Mouse (Mus musculus) lung, postnatal 25 days (tissue): ENCODE results near the gene Lhb.

Experiments
- DNase-seq: peaks from one replicate; pipeline ENCODE4 v3.0.0; 2022; ENCODE audit warnings: low spot score

Lhb gene

DNA sequence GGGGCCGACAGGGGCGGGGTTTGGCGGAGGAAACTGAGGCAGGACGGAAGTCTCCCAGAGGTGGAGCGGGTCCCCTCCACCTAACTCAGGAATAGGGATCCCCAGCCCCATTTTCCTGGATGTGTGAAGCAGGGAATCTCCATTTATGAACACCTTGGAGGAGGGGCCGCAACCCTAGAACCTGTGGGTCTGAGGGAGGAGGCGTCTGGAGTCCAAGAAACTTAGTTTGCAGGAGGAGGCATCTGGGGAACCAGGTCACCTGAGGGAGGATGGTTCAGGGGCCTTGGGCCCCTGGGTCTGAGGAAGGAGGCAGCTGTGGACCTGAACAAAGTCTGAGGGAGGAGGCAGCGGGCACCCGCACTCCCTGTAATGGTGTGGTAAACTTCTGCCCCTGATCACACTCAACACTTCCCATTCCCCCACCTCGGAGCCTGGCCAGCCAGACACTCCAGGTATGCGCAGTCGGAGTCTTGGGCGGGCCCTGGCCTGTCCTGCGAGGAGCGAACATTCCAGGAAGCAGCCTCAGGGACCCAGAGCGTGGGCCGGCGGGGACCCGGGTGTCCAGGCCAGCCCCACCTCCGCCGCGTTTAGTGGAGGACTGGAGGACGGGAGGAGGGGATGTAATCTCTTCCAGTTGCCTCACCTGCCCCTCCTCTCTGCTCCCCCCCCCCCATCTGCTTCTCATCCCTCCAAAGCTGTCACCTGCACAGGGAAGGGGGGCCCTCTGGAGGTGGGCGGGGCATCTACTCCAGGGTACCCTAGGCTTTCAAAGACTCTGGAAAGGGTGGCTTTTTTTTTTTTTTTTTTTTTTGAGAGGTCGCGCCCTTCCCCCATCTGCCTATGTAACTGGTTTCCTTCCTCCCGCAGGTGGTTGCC, 6.5 kb upstream of the Lhb start:
- peak; percentile 46 for DNase-seq

DNA sequence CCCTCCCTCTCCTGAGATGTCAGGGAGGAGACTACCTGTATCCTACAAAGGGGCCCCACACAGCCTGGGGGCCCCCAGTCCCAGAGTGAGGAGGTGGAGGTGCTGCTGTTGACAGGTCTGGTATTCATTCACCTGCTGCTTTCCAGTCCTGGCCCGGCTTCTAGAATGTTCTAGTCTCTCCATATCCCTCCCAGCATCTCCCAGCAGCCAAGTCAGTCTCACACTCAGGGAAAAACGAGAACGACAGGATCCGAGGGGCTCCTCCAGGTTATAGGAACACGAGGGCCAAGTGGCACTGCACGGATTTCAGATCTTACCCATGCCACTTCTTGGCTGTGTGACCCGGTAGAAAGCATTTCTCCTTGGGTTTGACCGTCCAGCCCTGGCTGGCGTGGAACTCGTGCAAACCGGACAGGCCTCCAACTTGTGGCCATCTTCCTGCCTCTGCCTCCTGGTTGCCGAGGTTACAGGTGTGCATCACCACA, 5.8 kb upstream of the Lhb start:
- no peak for DNase-seq

DNA sequence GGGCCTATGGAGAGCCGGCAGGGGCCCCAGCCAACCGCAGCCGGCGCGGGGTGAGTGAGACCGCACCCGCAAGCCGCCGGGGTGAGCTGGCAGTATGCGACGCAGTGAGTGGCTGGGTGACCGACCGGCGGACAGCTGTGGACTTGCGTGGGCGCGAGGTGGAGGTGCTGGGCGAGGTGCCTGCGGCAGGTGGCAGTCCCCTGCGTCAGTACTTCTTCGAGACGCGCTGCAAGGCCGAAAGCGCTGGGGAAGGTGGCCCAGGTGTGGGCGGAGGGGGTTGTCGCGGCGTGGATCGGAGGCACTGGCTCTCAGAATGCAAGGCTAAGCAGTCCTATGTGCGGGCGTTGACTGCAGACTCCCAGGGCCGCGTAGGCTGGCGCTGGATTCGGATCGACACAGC, 5.0 kb upstream of the Lhb start:
- DNase-seq: no peak

DNA sequence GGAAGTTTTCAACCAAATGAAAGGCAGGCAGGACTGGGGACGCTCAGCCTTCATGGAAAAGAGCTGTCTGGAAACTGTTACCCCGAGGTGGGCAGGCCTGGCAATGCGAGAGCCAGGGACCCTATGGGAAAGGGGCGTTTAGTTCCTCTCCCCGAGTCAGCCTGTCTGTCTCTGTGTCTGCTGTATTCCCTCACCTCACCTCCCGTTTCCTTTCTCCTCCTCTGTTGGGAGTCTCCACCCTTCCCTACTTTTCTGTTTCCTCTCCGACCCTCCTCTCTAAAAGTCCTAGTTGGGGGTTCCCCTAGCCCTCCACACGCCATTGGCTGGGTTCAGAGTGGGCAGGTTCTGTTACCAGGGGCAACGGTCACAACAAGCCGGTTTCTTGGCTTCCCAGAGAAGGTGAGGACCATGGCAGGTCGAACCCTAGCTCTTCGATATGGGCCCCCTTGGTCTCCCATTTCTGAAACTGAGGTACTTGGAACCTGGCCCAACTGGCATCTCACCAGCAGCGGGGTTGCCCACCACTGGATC, 2.6 kb upstream of the Lhb start:
- DNase-seq: no peak

DNA sequence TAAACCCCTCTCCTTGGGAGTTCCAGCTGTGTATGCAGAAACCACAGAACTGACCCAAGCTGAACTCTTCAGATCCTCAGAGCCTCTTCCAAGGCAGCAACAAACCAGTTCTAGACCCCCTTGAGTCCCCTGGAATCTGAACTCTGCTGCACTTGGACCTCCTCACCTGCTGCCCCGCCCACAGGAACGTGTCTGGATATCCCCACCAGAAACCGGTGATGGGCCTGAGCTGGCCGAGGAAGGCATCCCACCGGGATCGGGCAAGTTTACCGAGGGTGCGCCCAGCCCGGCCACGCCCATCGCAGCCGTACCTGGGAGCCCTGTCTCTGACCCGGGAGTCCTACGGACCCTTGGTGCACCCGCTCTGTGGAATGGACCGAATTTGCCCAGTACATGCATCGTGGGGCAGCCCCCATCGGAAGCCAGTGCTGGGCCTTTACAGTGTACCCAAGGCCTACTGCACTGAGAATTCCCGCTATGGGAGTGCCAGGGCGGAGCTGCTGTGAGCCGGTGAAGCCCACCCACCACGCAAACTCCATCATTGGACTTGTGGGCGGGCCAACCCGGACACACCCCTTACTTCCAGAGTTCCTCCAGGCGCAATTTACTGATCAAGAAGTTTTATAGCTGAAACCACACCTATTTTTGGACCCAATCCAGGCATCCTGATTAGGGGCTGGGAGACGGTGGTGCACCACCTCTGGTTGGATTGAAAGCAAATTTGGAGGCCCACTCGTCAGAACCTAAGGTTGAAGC, 583 bp upstream of the Lhb start:
- DNase-seq: peak; percentile 29

DNA sequence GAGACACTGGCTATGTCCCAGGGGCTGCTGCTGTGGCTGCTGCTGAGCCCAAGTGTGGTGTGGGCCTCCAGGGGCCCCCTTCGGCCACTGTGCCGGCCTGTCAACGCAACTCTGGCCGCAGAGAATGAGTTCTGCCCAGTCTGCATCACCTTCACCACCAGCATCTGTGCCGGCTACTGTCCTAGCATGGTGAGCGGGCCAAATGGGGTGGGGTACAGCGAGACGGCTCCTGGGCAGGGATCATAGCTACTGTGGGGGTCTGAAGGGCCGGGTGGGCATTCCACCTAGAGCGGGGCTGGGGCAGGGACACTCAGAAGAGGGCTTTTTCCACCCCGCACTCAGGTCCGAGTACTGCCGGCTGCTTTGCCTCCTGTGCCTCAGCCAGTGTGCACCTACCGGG, 574 bp downstream of the Lhb start:
- DNase-seq: no peak

DNA sequence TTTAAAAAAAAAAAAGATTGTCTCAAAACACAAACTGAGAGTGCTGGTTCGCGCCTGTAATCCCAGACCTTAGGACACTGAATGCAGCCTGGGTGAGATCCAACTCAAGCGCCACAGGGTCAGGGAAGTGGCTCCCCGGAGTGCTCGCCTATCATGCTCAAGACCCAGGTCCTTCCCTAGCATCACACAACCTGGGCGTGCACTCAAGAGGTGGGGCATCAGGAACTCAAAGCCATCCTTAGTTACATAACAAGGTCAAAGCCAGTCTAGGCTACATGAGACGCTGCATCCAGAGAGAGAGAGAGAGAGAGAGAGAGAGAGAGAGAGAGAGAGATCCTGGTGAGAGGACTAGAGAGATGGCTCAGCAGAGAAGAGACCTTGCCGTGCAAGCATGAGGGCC, 5.9 kb downstream of the Lhb start:
- DNase-seq: no peak

DNA sequence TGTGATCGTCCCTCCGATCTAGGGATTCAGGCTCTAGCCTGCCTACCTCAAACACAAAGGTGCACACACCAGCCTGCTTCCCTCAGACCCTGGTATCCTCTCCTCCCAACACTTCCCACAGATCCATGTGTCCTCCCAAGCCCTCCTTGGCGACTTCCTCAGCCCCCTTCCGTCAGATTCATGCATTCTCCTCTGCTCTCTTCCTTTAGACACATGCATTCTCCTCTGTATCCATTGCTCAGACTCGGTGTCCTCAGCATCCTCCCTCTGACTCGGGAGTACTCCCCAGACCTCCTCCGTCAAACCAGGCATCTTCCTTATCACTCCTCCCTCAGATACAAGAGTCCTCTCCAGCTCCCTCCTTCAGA, 13.2 kb downstream of the Lhb start:
- DNase-seq: no peak

DNA sequence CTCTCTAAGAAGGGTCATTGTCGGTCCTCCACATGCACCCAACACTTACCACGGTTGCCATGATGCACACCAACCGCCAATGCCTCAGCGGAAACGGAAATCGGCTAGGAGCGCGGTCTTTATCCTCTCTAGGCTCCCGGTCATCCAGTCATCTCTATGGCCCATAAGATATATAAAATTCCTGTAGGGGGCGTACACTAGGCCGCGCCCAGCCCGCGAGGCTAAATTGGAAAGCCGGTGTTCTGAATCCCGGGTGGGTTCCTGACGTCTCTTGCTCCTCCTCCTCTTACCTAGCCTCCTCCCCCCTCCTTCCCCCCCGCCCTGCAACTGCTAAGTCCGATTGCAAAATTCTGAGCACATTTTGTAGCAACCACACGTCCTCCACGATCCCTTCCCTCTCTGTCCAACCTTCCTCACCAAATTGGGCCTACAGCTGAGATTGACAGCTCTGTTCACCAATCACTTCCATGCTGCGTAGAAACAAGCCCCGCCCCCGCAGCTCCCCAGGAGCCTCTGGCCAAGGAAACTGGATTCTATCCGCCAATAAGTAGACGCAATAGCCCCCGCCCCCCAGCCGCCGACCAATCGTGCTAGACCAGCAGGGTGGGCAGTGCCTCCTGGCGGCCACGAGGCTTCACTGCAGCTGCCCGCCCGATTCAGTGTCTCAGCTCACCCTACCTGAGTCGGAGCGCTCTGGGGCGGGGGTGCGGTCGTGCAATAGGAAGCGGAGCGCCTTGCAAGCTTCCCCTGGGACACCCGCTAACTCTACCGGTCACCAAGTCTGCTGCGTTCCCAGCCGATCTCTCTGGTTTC, 13.8 kb downstream of the Lhb start, which contains the start of gene Gys1:
Gene Gys1 (plus strand): TSS at position 642 of the 813 bp plus-strand sequence.
- peak; percentile 100 for DNase-seq

DNA sequence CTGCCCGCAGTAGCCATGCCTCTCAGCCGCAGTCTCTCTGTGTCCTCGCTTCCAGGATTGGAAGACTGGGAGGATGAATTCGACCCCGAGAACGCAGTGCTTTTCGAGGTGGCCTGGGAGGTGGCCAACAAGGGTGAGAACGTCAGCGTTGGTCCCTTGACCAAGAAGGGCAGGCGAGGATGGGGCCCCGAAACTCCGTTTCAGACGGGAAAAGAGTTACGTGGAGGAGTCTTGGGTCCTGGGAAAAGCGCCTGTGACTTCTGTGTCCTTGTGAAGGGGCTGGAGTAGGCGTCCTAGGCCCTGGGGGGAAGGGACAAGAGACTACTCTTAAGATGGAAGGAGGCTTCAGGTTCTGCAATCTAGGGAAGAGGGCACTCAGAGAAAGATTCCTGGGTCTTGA, 14.4 kb downstream of the Lhb start:
- DNase-seq: peak; percentile 46

DNA sequence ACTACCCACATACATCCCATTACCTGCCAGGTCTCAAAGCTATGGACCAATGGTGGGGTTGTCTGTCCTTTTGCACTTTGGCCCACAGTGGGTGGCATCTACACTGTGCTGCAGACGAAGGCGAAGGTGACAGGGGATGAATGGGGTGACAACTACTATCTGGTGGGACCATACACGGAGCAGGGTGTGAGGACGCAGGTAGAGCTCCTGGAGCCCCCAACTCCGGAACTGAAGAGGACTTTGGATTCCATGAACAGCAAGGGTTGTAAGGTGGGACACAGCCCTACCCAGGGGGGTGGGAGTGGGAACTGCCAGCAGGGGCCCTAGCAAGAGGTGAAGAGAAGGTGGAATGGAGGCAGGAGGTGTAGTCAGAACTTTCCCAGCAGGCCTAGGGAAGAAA, 15.8 kb downstream of the Lhb start:
- no peak for DNase-seq

DNA sequence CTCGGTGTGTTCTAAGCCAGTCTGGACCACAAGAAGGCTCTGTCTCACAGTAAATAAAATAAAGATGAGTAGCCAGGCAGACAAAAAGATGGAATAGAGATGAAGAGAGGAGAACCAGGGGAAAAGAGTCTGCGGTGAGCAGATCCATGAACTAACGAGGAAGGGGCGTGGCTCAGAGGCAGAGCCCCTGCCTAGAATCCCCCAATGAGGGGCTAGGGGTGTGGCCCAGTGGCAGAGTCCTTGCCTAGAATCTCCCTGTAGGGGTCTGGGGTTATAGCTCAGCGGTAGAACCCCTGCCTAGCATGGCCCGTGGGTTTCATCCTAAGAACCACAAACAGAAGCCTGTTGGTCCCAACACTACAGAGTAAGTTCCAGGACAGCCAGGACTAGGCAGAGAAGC, 16.4 kb downstream of the Lhb start:
- DNase-seq: no peak

DNA sequence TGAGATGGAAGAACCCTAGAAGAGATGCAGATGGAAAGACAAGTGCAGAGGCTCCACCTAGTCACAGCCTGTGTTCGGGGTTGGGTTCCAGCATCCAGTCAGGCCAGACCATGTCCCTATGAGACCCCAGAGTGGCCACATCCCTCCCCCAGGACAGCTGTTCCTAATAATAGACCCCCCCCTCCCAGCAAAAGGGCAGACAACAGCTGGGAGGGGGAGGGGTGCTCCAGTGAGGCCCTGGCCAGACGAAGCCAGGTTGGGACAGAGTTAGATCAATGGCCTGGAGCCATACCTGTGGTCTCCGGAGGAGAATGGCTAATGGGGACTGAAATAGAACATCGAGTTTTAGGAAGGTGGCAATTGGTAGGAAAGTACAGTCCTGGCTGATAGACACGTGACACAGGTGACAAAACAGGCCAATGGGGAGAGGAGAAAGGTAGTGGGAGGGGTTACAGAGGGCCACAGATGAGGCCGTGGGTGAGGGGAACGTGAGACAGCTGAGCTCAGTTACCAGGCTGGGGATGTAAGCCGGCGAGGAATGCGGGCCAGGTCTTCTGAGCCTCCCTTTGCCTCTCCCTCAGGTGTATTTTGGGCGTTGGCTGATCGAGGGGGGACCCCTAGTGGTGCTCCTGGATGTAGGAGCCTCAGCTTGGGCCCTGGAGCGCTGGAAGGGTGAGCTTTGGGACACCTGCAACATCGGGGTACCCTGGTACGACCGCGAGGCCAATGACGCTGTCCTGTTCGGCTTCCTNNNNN, 17.1 kb downstream of the Lhb start, which contains the start of gene Ruvbl2:
Gene Ruvbl2 (minus strand): TSS at position 576 of the 756 bp plus-strand sequence.
- DNase-seq: peak; percentile 36

DNA sequence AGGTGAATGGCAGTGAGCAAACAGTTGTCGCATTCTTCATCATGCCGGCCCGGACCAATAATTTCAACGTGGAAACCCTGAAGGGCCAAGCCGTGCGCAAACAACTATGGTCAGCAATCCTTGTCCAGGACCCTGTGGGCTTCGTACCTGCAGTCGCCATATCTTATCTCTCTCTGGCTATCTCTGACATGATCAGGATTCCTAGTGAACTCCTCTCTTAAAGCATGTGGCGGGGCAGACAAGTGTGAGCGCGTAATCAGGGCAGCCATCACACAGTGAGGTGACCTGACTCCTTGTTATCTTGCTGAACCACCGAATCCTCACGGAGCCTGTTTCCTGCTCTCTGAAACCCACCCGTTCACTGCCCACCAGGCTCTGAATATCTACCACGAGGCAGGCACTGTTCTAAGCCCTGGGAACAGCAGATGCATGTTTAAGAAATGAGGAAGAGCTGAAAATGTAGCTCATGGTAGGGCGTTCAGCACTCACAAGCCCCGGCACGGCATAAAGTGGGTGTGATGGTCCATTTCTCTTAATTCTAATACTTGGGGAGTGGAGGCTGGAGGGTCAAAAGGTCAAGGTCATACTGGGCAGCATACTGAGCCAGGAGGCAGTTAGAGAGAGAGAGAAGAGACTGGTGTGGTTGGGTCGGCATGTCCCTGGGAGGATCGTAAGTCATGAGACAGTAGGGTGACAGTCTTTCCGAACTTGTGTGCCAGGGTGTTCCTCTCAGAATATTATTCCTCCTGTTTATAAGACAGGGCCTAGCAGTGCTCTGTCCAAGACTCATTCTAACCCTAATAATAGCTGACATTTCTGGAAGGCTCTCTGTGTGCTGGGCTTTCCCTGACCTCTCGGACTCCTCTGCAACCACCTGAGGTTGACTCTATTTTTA, 23.2 kb downstream of the Lhb start:
- no peak for DNase-seq

DNA sequence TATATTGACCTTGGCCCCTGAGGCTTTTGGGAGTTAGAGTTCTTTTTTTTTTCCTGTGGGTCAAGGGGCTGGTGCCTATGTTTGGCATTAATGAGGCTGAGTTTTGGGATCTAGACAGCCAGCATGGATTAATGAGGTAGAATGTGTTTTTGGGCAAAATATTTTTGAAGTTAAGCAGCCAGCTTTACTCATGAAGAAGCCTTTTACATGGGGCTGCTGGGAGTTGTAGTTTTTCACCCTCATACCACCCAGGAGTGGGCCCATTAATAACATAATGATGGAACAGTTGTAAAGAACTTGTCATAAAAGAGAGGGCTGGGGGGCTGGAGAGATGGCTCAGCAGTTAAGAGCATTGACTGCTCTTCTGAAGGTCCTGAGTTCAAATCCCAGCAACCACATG, 26.0 kb downstream of the Lhb start:
- no peak for DNase-seq

DNA sequence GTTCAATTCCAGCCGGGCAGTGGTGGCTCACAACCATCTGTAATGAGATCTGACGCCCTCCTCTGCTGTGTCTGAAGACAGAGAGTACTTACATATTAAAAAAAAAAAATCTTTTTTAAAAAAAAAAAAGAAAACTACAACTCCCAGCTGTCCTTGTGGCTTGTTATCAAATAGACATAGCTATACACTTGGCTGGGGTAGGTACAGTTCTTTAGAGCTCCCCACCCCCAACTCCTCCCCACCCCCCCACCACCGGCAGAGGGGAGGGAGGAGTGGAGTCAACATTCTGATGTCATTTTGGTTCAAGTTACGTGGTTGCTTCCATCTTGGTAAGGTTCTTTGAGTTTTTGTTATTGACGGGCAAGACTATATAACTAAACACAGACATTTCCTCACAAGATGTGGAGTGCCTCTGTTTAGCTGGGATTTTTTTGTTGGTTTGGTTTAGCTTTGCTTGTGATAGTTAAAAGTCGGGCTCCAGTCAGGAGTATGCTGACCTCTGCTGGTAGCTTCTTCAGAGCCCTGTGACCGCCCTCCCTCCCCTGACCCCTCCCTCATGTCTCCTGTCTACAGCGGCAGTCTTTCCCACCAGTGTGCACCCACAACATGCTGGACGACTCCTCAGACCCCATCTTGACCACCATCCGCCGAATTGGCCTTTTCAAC, 26.8 kb downstream of the Lhb start:
- peak; percentile 31 for DNase-seq

DNA sequence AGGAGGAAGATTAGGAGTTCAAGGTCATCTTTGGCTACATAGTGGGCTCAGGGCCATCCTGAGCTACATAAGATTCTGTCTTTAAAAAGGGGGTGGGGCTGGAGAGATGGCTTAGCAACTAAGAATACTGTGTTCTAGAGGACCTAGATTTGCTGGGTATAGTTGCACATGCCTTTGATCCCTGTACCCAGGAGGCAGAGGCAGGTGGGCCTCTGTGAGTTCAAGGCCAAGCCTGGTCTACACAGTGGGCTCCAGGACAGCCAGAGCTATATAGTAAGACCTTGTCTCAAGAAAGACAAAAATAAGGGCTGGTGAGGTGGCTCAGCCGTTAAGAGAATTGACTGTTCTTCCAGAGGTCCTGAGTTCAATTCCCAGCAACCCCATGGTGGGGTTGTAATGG, 29.4 kb downstream of the Lhb start:
- DNase-seq: no peak

DNA sequence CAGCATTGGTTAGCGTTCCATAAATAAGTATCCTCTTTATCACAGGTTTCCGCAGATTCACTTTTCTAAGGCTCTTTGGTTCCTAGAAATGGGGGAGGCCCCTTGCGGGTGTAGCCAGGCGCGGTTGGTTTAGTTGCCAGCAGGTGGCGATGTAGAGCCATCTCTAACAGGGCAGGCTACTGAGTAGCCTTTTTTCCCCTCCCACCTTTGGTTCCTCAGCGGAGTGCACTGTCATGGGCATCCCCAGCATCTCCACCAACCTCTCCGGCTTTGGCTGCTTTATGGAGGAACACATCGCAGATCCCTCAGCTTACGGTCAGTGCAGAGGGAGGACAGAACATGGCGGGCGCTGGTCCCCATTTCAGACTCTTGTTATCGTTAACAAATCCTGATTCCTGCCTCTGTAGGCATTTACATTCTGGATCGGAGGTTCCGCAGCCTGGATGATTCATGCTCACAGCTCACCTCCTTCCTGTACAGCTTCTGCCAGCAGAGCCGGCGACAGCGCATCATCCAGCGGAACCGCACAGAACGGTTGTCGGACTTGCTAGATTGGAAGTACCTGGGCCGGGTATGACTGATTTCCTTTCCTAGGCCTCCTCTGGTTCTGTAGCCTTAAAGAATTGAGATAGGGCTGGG, 30.8 kb downstream of the Lhb start:
- DNase-seq: peak; percentile 86

DNA sequence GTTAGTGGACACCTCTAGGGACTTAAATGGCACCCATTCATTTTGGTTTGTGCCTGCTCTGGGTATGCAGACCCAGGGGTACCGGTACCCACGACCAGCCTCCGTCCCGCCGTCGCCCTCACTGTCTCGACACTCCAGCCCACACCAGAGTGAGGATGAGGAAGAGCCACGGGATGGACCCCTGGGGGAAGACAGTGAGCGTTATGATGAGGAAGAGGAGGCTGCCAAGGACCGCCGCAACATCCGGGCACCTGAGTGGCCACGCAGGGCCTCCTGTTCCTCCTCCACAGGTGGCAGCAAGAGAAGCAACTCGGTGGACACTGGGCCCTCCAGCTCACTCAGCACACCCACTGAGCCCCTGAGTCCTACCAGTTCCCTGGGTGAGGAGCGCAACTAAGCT, 34.4 kb downstream of the Lhb start:
- no peak for DNase-seq
